Mouse (Mus musculus) brain, embryonic 14.5 days (tissue): Measurements from ENCODE around the gene Fez1.

Experiments used
- CTCF ChIP-seq: fragments of 200-500 bp; IDR thresholded peaks from 2 replicates; pipeline ENCODE4 v1.5.1; 2012; ENCODE audit warnings: inconsistent platforms, mild to moderate bottlenecking, moderate library complexity, borderline replicate concordance; ENCODE audit not compliant: insufficient read depth, insufficient read length; ENCODE audit errors: extremely low read depth
- POLR2A ChIP-seq: fragments of 200-500 bp; IDR thresholded peaks from 2 replicates; pipeline ENCODE4 v1.6.1; 2012; ENCODE audit warnings: mild to moderate bottlenecking, inconsistent platforms, borderline replicate concordance; ENCODE audit not compliant: poor library complexity, insufficient read depth, insufficient read length, severe bottlenecking; ENCODE audit errors: extremely low read depth

DNA sequence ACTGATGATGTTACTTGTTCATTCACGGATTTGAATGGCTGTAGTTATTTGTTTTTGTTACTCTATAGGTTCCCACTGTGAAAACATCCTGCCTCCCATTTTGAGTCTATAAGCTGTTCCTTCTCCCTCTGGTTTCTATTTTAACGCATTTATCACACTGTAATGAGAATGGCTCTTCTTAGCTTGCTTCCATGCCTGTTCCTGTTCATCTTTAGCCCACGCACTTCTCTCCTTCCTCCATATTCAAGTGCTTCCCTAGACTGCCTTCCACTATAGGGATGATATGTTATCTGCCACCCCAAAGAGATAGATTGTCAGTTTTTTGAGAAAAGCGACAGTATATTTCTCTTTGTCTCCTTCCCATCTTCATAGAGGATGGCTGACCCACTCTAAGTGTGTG lies 78.8 kb downstream of the Fez1 start:
- TF ChIP-seq POLR2A (no peak), CTCF (no peak)
